In the genomic region with DNA sequence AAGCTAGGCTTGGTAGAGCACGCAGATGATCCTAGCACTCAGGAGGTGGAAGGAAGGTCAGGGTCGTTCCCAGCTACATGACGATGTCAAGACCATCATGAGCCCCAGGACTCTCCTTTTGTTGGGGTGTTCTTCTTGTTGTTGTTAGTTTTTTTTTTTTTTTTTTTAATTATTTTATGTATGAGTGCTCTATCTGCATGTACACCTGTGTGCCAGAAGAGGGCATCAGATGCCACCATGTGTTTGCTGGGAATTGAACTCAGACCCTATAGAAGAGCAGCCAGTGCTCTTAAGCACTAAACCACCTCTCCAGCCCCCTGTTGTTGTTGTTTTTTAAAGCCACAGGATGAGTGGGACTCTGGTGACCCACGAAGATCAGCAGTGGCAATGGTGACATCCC, we compare ENCODE assay signal across 17 mouse cellular contexts. TPM values are rescaled to one million over a fixed set of nuclear protein-coding genes. Genes with fewer than 3 reads are reported as not detected.
A peak's percentile ranks its signal among the peaks of the same experiment; 100 is the strongest.
DNase-seq lines count a peak whose midpoint lies in the region; ATAC-seq and TF ChIP-seq lines count a peak whose summit lies in the region.
"Had no signal": no experiment of that assay in that cellular context is flagged by ENCODE, and none has a peak within 500 bp of the region (broad histone marks: within the 10 kb centered on the region; RNA-seq: fewer than 3 reads in every experiment).

No protein-coding gene starts in this region.

- ATAC-seq in liver, embryonic 11.5 days (replicated peaks; ENCODE audit: low FRiP score): no peak
- ATAC-seq in activated CD4-positive, CD25-positive, alpha-beta regulatory T cell, adult 4 months: no peak
- ATAC-seq: forebrain, postnatal 0 days; midbrain, embryonic 16.5 days had no signal

- TF ChIP-seq EP300 in CH12.LX (IDR thresholded peaks at IDR 0.05; ENCODE audit: low read length): no peak

- WGBS in liver, adult 2 months: 85% methylated on average over 4 of the region's 4 CpGs
- WGBS in liver, embryonic 11.5 days: 91% methylated on average over 4 of the region's 4 CpGs

- H3K27ac ChIP-seq in liver, adult 2 months (replicated peaks; ENCODE audit: insufficient read depth, low read depth, low read length): no peak overlapping the region
- H3K27ac ChIP-seq in liver, embryonic 11.5 days (ENCODE audit: low read depth, low read length): no peak overlapping the region
- H3K27ac ChIP-seq in CH12.LX (ENCODE audit: insufficient read depth, low read depth): no peak overlapping the region
- H3K27ac ChIP-seq: hindbrain, embryonic 13.5 days; limb, embryonic 13.5 days; liver, embryonic 13.5 days; stomach, embryonic 15.5 days had no signal

- peak; percentile 23 for TF ChIP-seq CTCF in liver, adult 2 months (IDR thresholded peaks at IDR 0.05; ENCODE audit: low read depth, low read length)
- TF ChIP-seq CTCF in CH12.LX (conservative IDR thresholded peaks at IDR 0.05 in 1 of 2, IDR thresholded peaks at IDR 0.05 in 1 of 2; ENCODE audit: low read depth in 2 of 2, low read length in 2 of 2): peak in 1 of 2 experiments; percentile 23; a peak in 2 of 4 replicates

- H3K4me2 ChIP-seq in liver, embryonic 11.5 days: no peak overlapping the region
- no peak overlapping the region for H3K4me2 ChIP-seq in CH12.LX (ENCODE audit: insufficient read depth, low read depth, poor library complexity, severe bottlenecking)
- H3K4me2 ChIP-seq: hindbrain, embryonic 13.5 days; limb, embryonic 13.5 days; liver, embryonic 13.5 days; midbrain, embryonic 11.5 days; stomach, embryonic 15.5 days had no signal

- no peaks in the 10 kb centered on the region for H3K27me3 ChIP-seq in liver, adult 2 months (ENCODE audit: control insufficient read depth, insufficient read depth, low read length)
- H3K27me3 ChIP-seq in liver, embryonic 11.5 days (replicated peaks; ENCODE audit: control insufficient read depth, insufficient read depth, low read length): no peaks in the 10 kb centered on the region
- peaks cover 15% of the 10 kb centered on the region for H3K27me3 ChIP-seq in CH12.LX (replicated peaks)
- H3K27me3 ChIP-seq: hindbrain, embryonic 13.5 days; limb, embryonic 13.5 days; liver, embryonic 13.5 days; stomach, embryonic 15.5 days had no signal

- TF ChIP-seq POLR2A in liver, adult 2 months (IDR thresholded peaks at IDR 0.05; ENCODE audit: extremely low read depth, insufficient read depth, low read length): no peak
- TF ChIP-seq POLR2A in CH12.LX (IDR thresholded peaks at IDR 0.05; ENCODE audit: low read depth, low read length): no peak

- no peaks in the 10 kb centered on the region for H3K4me1 ChIP-seq in liver, adult 2 months (ENCODE audit: control insufficient read depth, insufficient read depth, low read length)
- H3K4me1 ChIP-seq in liver, embryonic 11.5 days (replicated peaks; ENCODE audit: control insufficient read depth, insufficient read depth, low read length): no peaks in the 10 kb centered on the region
- no peaks in the 10 kb centered on the region for H3K4me1 ChIP-seq in CH12.LX (ENCODE audit: control insufficient read depth in 1 of 2, insufficient read depth in 2 of 2)
- H3K4me1 ChIP-seq: hindbrain, embryonic 13.5 days; limb, embryonic 13.5 days; liver, embryonic 13.5 days; stomach, embryonic 15.5 days had no signal

- in situ Hi-C loops in CH12.LX (cut with MboI; ENCODE audit: low pct_ligation_motif_present, low pct_unique_long_range_greater_than_20kb, low sequenced_read_pairs): no loop called here

- no peak overlapping the region for H3K9ac ChIP-seq in liver, adult 2 months (ENCODE audit: low read depth, low read length)
- no peak overlapping the region for H3K9ac ChIP-seq in liver, embryonic 11.5 days (ENCODE audit: low read depth, low read length)
- H3K9ac ChIP-seq in CH12.LX (ENCODE audit: insufficient read depth, low read depth): no peak overlapping the region
- H3K9ac ChIP-seq: forebrain, postnatal 0 days; hindbrain, embryonic 13.5 days; limb, embryonic 13.5 days; liver, embryonic 13.5 days; stomach, embryonic 15.5 days had no signal

- dilution Hi-C loops in CH12.LX (cut with MboI; ENCODE audit: extremely low pct_ligation_motif_present, extremely low pct_unique_long_range_greater_than_20kb, low sequenced_read_pairs): no loop called here

- H3K36me3 ChIP-seq in liver, adult 2 months (ENCODE audit: control insufficient read depth, insufficient read depth, low read length): peaks cover 37% of the 10 kb centered on the region
- peaks cover 37% of the 10 kb centered on the region for H3K36me3 ChIP-seq in liver, embryonic 11.5 days (ENCODE audit: control insufficient read depth, insufficient read depth, low read length)
- H3K36me3 ChIP-seq in CH12.LX (replicated peaks in 1 of 2; ENCODE audit: control insufficient read depth in 1 of 2, insufficient read depth in 1 of 2, low read length in 1 of 2): no peaks in the 10 kb centered on the region

- peaks cover 4% of the 10 kb centered on the region; the same call in 1 of the 2 replicates for H3K9me3 ChIP-seq in liver, embryonic 11.5 days (ENCODE audit: control insufficient read depth, low read length)
- peaks cover 3% of the 10 kb centered on the region for H3K9me3 ChIP-seq in CH12.LX (replicated peaks; ENCODE audit: low read length)
- H3K9me3 ChIP-seq: hindbrain, embryonic 13.5 days; liver, embryonic 13.5 days; stomach, embryonic 15.5 days had no signal

- DNase-seq in liver, adult 2 months (ENCODE audit: extremely low read depth, low read depth, low spot score): no peak
- DNase-seq in liver, embryonic 11.5 days (ENCODE audit: low spot score): no peak
- DNase-seq in 416B (ENCODE audit: low read depth): peak; percentile 57
- DNase-seq in CH12.LX (ENCODE audit: extremely low read depth): no peak
- DNase-seq in R1 (ENCODE audit: low read depth, low spot score): peak; percentile 28
- no peak for DNase-seq in thymus, postnatal 36 days
- DNase-seq: adrenal gland, adult 8-10 months; right cerebral cortex, adult 18-20 months had no signal

- H3K79me2 ChIP-seq in liver, adult 2 months (ENCODE audit: control insufficient read depth, insufficient read depth, low read length): peaks cover 3% of the 10 kb centered on the region; the same call in 1 of the 2 replicates
- no peaks in the 10 kb centered on the region for H3K79me2 ChIP-seq in CH12.LX (replicated peaks; ENCODE audit: control insufficient read depth, extremely low read depth, insufficient read depth, poor library complexity, severe bottlenecking)

- no peak overlapping the region for H3K4me3 ChIP-seq in liver, adult 2 months (ENCODE audit: insufficient read depth, low read depth, low read length)
- no peak overlapping the region for H3K4me3 ChIP-seq in liver, embryonic 11.5 days (ENCODE audit: low read depth, low read length)
- H3K4me3 ChIP-seq in CH12.LX (replicated peaks in 1 of 3; ENCODE audit: low read depth in 2 of 3, low read length in 2 of 3, poor library complexity in 1 of 3): no peak overlapping the region
- H3K4me3 ChIP-seq: erythroblast, embryonic 14.5 days; hindbrain, embryonic 13.5 days; limb, embryonic 13.5 days; liver, embryonic 13.5 days; stomach, embryonic 15.5 days had no signal

- TF ChIP-seq RAD21 in CH12.LX (IDR thresholded peaks at IDR 0.05; ENCODE audit: low read depth, low read length): peak; percentile 0

TF ChIP-seq in CH12.LX, 34 proteins besides CTCF, POLR2A, EP300 and RAD21:
- TF ChIP-seq PAX5 (IDR thresholded peaks at IDR 0.05; ENCODE audit: low read length) (no peak), MAX (IDR thresholded peaks at IDR 0.05; ENCODE audit: low read length) (no peak), ZNF384 (IDR thresholded peaks at IDR 0.05; ENCODE audit: low read depth, low read length) (peak; percentile 63), NRF1 (IDR thresholded peaks at IDR 0.05; ENCODE audit: low read depth, low read length) (no peak), E2F4 (IDR thresholded peaks at IDR 0.05; ENCODE audit: insufficient replicate concordance, low read depth, low read length) (no peak), SMC3 (IDR thresholded peaks at IDR 0.05; ENCODE audit: low read depth, low read length) (0 out of 2 replicates have a peak, but pooled peaks have one; percentile 2)

RNA-seq across cellular contexts. Expression of a gene that starts 47.7 kb away (rescaled TPM):
- total RNA-seq in liver, adult 2 months (2014; rRNA removed): 57.5 and 63.7 TPM in 2 replicates
- 24.7 and 27.7 TPM in 2 replicates for polyA plus RNA-seq in liver, adult 2 months (2012; rRNA removed)
- polyA plus RNA-seq in liver, embryonic 11.5 days (2014; fragmentation: Nextera tagmentation; extraction: Ambion mirVana): 53.9 and 58.9 TPM in 2 replicates
- total RNA-seq in CH12.LX (2012; rRNA removed) (67.0 and 68.5 TPM in 2 replicates), CH12.LX (2014; rRNA removed) (94.6 and 104 TPM in 2 replicates)
- polyA plus RNA-seq in CH12.LX (2012; ENCODE audit: insufficient read length, low read depth): 66.2 and 72.3 TPM in 2 replicates
- polyA plus RNA-seq in activated CD4-positive, CD25-positive, alpha-beta regulatory T cell, adult 4 months (2017; shearing (Covaris generic)): 10 to 100 TPM; 63.1 to 63.2 TPM

Comparison
In these comparisons a context has a peak if more than half of its experiments do, and no peak if none do; other contexts are left out.
1. DNase-seq: peak in 416B (single experiment) and R1 (single experiment); none in liver, adult 2 months (single experiment), liver, embryonic 11.5 days (single experiment), CH12.LX (single experiment) and thymus, postnatal 36 days (0 of 2).